Mouse (Mus musculus) liver, embryonic 12.5 days (tissue): Measurements from ENCODE around the gene Gpc3. TPM values are rescaled to one million over a fixed set of nuclear protein-coding genes. Genes with fewer than 3 reads are reported as not detected.

ENCODE experiments used
- ATAC-seq: fragments of 200-750 bp; cut with Nextera tagmentation; 2 replicates; pipeline ENCODE4 v1.8.0; 2017; ENCODE audit warnings: moderate number of reproducible peaks, mild to moderate bottlenecking, moderate library complexity
- H3K27ac ChIP-seq: fragments of 300-500 bp; sonication (generic); 2 replicates; pipeline ENCODE4 v1.5.1; 2016; ENCODE audit warnings: mild to moderate bottlenecking
- H3K27me3 ChIP-seq: fragments of 300-500 bp; sonication (generic); replicated peaks from 2 replicates; pipeline ENCODE4 v1.6.1; 2016; ENCODE audit warnings: mild to moderate bottlenecking, moderate library complexity
- H3K36me3 ChIP-seq: fragments of 300-500 bp; sonication (generic); 2 replicates; pipeline ENCODE4 v1.6.1; 2016; ENCODE audit warnings: mild to moderate bottlenecking, moderate library complexity
- H3K4me1 ChIP-seq: fragments of 300-500 bp; sonication (generic); 2 replicates; pipeline ENCODE4 v1.6.1; 2016
- H3K4me2 ChIP-seq: fragments of 300-500 bp; sonication (generic); 2 replicates; pipeline ENCODE4 v1.6.1; 2016; ENCODE audit warnings: mild to moderate bottlenecking, moderate library complexity
- H3K4me3 ChIP-seq: fragments of 300-500 bp; sonication (generic); 2 replicates; pipeline ENCODE4 v1.5.1; 2016; ENCODE audit warnings: mild to moderate bottlenecking, moderate library complexity
- H3K9ac ChIP-seq: fragments of 300-500 bp; sonication (generic); 2 replicates; pipeline ENCODE4 v1.6.1; 2016; ENCODE audit warnings: mild to moderate bottlenecking, moderate library complexity
- H3K9me3 ChIP-seq: fragments of 300-500 bp; sonication (generic); replicated peaks from 2 replicates; pipeline ENCODE4 v1.6.1; 2016; ENCODE audit warnings: mild to moderate bottlenecking, moderate library complexity
- WGBS: fragments of 180-500 bp; shearing (Covaris S2); methylation state at CpG from one replicate; pipeline ENCODE4 v1.1.7; 2016; ENCODE audit not compliant: insufficient replicate concordance; 5-methylcytosine and 5-hydroxymethylcytosine counted together
- polyA plus RNA-seq: library from polyadenylated mRNA; unstranded; fragments of >200 nt; fragmentation: Nextera tagmentation; extraction: Ambion mirVana; gene quantifications from 2 replicates; pipeline ENCODE4 v1.2.1, GENCODE M21; 2016

Gpc3 gene
- polyA plus RNA-seq, 1 experiment from 2014 or later: 278 TPM

DNA sequence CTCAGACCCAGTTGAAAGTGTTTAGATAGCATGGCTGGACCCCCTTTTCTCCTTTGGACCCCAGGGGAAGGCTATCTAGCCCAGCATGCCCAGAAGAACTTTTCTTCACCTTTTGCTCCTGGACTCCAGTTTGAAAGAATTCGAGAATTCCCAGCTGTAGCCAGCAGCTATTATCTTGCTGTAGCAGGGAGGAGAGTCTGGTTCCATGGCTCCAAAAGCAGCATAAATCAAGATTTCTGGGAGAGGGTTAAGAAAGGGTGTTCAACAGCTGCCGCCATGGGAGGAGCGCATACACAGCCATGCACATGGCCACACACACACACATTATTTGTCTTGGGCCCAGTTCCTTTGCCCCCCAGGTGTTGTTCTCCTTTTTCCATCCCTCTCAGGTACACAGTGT lies 4.1 kb upstream of the Gpc3 start:
- no peaks in the 10 kb centered on the region for H3K36me3 ChIP-seq
- H3K27me3 ChIP-seq: peaks cover 26% of the 10 kb centered on the region
- H3K27ac ChIP-seq: no peak overlapping the region
- H3K9me3 ChIP-seq: no peaks in the 10 kb centered on the region
- WGBS: 65% methylated on average over 3 of the region's 3 CpGs
- 0 out of 2 replicates have a peak, but pooled peaks cover 6% of the 10 kb centered on the region for H3K4me1 ChIP-seq
- H3K4me3 ChIP-seq: no peak overlapping the region
- H3K4me2 ChIP-seq: no peak overlapping the region
- no peak for ATAC-seq
- H3K9ac ChIP-seq: no peak overlapping the region

DNA sequence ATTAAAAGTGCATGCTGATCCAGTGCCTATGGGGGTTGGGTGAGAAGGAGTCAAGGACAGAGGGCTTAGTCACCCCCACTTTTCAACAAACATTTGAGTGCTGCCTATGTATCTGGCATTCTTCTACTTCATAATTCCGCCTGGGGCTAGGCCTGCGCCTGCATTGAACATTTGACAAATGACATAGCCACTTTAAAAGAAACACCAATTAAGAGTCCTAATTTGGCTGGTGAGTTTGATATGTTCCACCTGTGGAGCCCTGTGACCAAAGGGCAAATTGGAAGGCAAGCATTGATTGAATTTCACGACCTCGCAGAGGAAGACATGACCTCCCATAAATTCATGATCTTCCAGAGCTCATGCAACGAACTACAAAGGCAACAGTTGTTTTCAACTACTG lies 2.4 kb upstream of the Gpc3 start:
- peaks cover 40% of the 10 kb centered on the region for H3K27me3 ChIP-seq
- H3K36me3 ChIP-seq: no peaks in the 10 kb centered on the region
- H3K4me1 ChIP-seq: 0 out of 2 replicates have a peak, but pooled peaks cover 6% of the 10 kb centered on the region
- no peak overlapping the region for H3K4me2 ChIP-seq
- no peak overlapping the region for H3K4me3 ChIP-seq
- WGBS: 73% methylated on average over 5 of the region's 5 CpGs
- H3K9me3 ChIP-seq: no peaks in the 10 kb centered on the region
- H3K27ac ChIP-seq: no peak overlapping the region
- ATAC-seq: no peak
- no peak overlapping the region for H3K9ac ChIP-seq

DNA sequence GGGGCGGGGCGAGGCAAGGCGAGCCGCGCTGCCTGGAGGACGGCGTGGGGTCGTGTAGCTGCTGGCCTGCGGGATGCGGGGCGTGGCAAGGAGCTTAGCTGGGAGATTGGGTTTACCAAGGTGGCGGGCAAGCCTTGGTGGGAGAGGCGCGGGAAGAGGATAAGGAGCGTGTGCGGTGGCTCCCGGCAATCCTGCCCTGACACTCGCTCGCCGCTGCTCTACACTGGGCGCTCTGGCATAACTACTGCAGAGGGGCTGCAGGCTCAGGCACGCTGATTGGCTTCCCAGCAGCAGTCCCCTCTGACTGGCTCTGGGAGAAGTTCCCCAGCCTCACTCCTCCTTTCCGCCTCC lies 256 bp upstream of the Gpc3 start:
- Histone ChIP-seq H3K9ac (no peak overlapping the region), H3K9me3 (no peaks in the 10 kb centered on the region), H3K36me3 (no peaks in the 10 kb centered on the region), H3K4me3 (peak overlapping the region; percentile 51), H3K27ac (no peak overlapping the region), H3K4me2 (peak overlapping the region; percentile 58), H3K27me3 (peaks cover 44% of the 10 kb centered on the region), H3K4me1 (0 out of 2 replicates have a peak, but pooled peaks cover 6% of the 10 kb centered on the region)
- peak; percentile 83 for ATAC-seq
- 14% methylated on average over 18 of the region's 23 CpGs for WGBS

DNA sequence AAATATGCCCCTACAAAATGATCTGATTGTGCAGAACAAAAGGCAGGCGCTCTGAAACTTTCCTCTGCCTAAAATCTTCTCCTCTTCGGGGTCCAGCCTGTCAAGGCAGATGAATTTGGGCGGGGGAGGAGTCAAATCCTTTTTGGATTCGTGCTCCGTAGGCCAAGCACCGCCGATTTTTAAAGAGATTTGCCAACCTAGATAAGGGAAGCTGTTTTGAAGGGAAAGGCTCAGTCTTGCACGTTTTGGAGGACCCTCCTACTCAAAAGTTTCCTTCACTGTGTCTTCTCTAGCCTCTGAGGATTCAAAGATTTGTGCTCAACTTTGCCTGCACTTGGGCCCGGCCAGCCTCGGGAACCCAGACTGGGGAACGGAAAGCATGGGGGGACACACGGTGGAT lies 944 bp downstream of the Gpc3 start:
- H3K4me2 ChIP-seq: peak overlapping the region; percentile 58
- 0 out of 2 replicates have a peak, but pooled peaks cover 6% of the 10 kb centered on the region for H3K4me1 ChIP-seq
- 12% methylated on average over 12 of the region's 12 CpGs for WGBS
- H3K9me3 ChIP-seq: no peaks in the 10 kb centered on the region
- H3K9ac ChIP-seq: peak overlapping the region; percentile 57
- peak overlapping the region; percentile 48; the same call in 1 of the 2 replicates for H3K27ac ChIP-seq
- no peak for ATAC-seq
- peaks cover 38% of the 10 kb centered on the region for H3K27me3 ChIP-seq
- no peaks in the 10 kb centered on the region for H3K36me3 ChIP-seq
- peak overlapping the region; percentile 51 for H3K4me3 ChIP-seq

DNA sequence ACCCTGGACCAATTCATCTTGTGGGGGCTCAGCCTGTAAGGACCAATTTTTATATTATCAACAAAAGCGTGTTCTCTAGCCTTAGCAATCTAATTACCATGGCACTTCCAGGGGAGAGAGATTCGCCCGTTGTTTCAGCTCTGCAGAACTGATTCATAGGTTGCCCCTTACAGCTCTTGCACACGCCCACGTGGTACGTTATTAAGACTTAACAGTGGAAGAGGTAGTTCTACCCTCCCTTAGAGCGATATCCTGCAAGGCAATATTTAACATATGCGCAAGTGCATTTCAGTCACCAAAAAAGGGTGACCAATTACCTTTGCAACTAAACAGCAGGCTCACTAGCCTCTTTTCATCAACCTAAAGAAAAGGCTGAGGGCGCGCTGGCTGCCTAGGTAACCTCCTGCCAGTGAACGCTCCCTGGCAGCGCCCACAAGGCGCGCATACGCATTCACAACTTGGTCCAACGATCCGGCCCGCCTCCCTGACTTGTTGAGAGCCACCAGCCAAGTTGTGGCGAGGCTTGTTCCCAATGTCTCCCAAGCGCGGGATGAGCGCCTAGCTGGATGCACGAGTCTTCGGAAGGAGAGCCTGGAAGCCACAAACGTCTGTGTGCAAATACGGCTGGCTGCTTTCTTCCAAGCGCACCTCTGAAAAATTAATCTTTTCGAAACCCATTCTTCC lies 1.6 kb downstream of the Gpc3 start:
- H3K9me3 ChIP-seq: no peaks in the 10 kb centered on the region
- H3K4me3 ChIP-seq: peak overlapping the region; percentile 51
- WGBS: 23% methylated on average over 28 of the region's 28 CpGs
- H3K4me2 ChIP-seq: peak overlapping the region; percentile 58
- peak overlapping the region; percentile 57 for H3K9ac ChIP-seq
- H3K36me3 ChIP-seq: no peaks in the 10 kb centered on the region
- no peak for ATAC-seq
- 0 out of 2 replicates have a peak, but pooled peaks cover 6% of the 10 kb centered on the region for H3K4me1 ChIP-seq
- peaks cover 37% of the 10 kb centered on the region for H3K27me3 ChIP-seq
- H3K27ac ChIP-seq: no peak overlapping the region

DNA sequence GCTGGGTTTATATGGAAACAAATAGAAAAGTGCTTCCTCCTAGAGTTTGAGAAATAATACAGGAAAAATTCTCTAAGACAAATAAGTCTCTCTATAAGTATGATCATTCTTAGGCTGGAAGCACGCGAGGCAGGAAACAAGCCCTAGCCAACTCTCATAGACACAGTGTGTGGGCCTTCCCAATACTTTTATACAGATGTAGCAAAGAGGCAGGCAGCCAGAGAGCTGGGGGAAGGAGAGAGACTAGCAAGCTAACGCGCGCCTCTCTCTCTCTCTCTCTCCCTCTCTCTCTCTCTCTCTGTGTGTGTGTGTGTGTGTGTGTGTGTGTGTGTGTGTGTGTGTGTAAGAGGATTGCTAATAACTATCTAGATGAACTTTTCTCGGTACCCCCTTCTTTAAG lies 2.2 kb downstream of the Gpc3 start:
- Histone ChIP-seq H3K36me3 (no peaks in the 10 kb centered on the region), H3K27me3 (peaks cover 37% of the 10 kb centered on the region), H3K4me3 (peak overlapping the region; percentile 51), H3K4me1 (0 out of 2 replicates have a peak, but pooled peaks cover 6% of the 10 kb centered on the region), H3K9ac (no peak overlapping the region), H3K9me3 (no peaks in the 10 kb centered on the region), H3K27ac (no peak overlapping the region), H3K4me2 (peak overlapping the region; percentile 58)
- no peak for ATAC-seq
- 54% methylated on average over 3 of the region's 6 CpGs for WGBS

DNA sequence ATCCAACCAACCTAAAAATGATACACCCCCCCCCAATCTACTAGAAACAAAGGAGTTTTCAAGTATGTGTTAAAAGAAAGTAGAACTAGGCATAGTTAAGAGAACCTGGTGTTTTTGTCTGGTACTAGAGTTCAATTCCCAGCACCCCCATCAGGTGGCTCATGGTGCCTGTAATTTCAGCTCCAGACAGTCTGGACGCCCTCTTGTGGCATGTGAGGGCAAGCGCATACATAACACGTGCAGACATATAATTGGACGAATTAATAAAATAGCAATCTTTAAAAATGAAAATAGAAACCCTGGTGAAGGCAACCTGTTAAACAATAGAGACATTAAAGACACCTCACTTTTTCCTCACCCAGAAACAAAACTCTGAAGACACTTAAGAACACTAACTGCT lies 10.6 kb downstream of the Gpc3 start:
- H3K9me3 ChIP-seq: no peaks in the 10 kb centered on the region
- no peak overlapping the region for H3K27ac ChIP-seq
- no peak for ATAC-seq
- no peak overlapping the region for H3K4me2 ChIP-seq
- H3K4me3 ChIP-seq: no peak overlapping the region
- peaks cover 3% of the 10 kb centered on the region; the same call in 1 of the 2 replicates for H3K36me3 ChIP-seq
- 58% methylated on average over 4 of the region's 4 CpGs for WGBS
- no peaks in the 10 kb centered on the region for H3K4me1 ChIP-seq
- no peak overlapping the region for H3K9ac ChIP-seq
- no peaks in the 10 kb centered on the region for H3K27me3 ChIP-seq

DNA sequence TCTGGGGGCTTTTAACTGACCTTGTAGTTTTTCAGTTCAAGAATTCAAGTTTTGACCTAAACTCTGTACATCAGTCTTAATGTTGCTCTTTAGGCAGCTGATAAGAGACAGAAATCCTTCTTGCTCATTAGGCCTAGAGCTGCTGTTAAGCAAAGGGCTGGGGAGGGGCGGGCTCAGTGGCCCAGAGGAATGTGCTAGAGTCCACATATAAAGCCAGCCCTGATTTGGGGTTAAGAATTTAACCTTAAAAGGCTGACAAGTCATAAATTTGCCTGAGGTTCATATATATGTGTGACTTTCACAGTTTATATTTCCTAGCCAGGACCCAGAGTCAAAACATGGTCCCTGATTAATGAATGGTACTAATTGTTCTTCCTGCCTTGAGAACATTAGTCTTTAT lies 14.5 kb downstream of the Gpc3 start:
- ATAC-seq: no peak
- Histone ChIP-seq H3K4me1 (no peaks in the 10 kb centered on the region), H3K9me3 (no peaks in the 10 kb centered on the region), H3K4me3 (no peak overlapping the region), H3K27me3 (no peaks in the 10 kb centered on the region), H3K4me2 (no peak overlapping the region), H3K36me3 (peaks cover 1% of the 10 kb centered on the region; the same call in 1 of the 2 replicates), H3K27ac (no peak overlapping the region), H3K9ac (no peak overlapping the region)
- WGBS: 68% methylated on average over 1 of the region's 1 CpGs

DNA sequence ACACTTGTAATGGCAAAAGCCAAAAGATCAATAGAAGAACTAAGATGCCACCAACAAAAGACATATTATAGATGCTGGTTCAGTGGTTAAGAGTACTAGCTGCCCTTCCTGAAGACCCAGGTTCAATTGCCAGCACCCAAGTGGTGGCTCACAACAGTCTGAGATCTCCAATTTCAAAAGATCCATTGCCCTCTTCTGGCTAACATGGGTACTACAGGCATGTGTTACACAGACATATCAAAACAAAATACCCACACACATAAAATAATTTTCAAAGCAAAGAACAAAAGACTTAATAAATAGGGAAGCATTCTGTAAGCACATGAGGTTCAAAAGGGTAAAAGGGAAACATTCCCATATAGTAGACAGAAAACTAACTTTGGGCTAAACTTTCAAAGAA lies 26.1 kb downstream of the Gpc3 start:
- no peak for ATAC-seq
- H3K4me2 ChIP-seq: no peak overlapping the region
- H3K27me3 ChIP-seq: no peaks in the 10 kb centered on the region
- no peaks in the 10 kb centered on the region for H3K9me3 ChIP-seq
- no peak overlapping the region for H3K27ac ChIP-seq
- H3K4me1 ChIP-seq: no peaks in the 10 kb centered on the region
- H3K4me3 ChIP-seq: no peak overlapping the region
- H3K9ac ChIP-seq: no peak overlapping the region
- H3K36me3 ChIP-seq: no peaks in the 10 kb centered on the region

DNA sequence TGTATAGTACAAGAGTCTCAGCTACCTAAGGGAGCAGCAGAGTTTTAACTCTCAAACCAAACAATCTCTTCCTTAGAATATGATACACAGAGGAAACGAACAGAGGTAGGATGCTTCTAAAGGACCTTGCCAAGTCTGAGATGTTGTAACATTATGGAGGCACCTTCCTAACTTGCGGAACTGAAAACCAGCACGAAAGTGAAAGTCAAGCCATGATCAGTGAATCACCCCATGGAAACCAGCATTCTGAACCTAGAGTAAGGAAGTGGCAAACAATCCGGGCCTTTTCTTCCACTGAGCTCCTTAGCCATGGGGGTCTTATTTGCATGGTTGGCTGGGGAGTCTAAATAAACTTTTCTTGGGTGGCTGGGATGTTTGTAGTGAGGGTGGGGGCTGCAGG lies 53.8 kb downstream of the Gpc3 start:
- H3K4me2 ChIP-seq: no peak overlapping the region
- WGBS: 71% methylated on average over 4 of the region's 4 CpGs
- no peaks in the 10 kb centered on the region for H3K9me3 ChIP-seq
- H3K9ac ChIP-seq: no peak overlapping the region
- H3K27me3 ChIP-seq: no peaks in the 10 kb centered on the region
- no peak for ATAC-seq
- H3K27ac ChIP-seq: no peak overlapping the region
- H3K4me1 ChIP-seq: no peaks in the 10 kb centered on the region
- H3K4me3 ChIP-seq: no peak overlapping the region
- no peaks in the 10 kb centered on the region for H3K36me3 ChIP-seq

DNA sequence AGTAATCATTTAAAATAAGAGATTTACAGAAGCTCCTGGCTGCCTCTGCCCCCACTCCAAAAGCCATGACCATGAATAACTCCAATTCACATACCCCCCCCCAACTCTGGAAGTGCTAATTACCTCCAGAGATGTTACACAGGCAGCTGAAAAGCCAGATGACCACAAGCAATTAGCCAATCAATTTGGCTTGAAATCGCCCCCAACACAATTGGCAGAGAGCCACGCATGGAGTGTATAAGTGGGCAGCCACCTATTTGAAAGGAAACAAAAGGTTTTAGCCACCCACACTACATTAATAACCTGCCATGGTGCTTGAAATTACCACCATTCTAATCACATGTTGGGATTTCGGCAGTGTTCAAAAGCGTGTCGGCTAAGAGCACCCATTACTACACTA lies 55.2 kb downstream of the Gpc3 start:
- no peaks in the 10 kb centered on the region for H3K36me3 ChIP-seq
- H3K9ac ChIP-seq: no peak overlapping the region
- ATAC-seq: no peak
- no peak overlapping the region for H3K27ac ChIP-seq
- H3K4me3 ChIP-seq: no peak overlapping the region
- no peaks in the 10 kb centered on the region for H3K27me3 ChIP-seq
- no peaks in the 10 kb centered on the region for H3K9me3 ChIP-seq
- no peak overlapping the region for H3K4me2 ChIP-seq
- WGBS: 86% methylated on average over 5 of the region's 5 CpGs
- no peaks in the 10 kb centered on the region for H3K4me1 ChIP-seq

DNA sequence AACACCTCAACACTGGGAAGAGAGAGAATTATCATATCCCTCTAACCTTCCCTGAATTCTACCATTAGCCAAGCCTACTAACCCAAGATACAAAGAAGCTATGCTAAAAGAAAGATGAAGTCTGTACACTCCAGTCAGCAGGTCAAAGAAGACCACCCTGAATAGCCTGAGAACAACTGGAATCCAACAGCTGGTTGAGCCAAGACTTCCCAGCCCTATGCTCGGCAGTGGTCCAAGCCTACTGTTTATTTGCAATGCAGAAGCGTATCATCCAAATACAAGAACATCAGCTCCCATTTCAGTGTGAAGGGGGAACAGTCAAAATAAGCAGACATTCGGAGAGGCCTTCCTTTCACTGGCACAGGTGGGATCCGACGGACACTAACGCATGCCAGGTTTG lies 56.3 kb downstream of the Gpc3 start:
- Histone ChIP-seq H3K27ac (no peak overlapping the region), H3K4me1 (no peaks in the 10 kb centered on the region), H3K27me3 (no peaks in the 10 kb centered on the region), H3K4me2 (no peak overlapping the region), H3K9ac (no peak overlapping the region), H3K9me3 (no peaks in the 10 kb centered on the region), H3K36me3 (no peaks in the 10 kb centered on the region), H3K4me3 (no peak overlapping the region)
- no peak for ATAC-seq
- WGBS: 81% methylated on average over 6 of the region's 6 CpGs

DNA sequence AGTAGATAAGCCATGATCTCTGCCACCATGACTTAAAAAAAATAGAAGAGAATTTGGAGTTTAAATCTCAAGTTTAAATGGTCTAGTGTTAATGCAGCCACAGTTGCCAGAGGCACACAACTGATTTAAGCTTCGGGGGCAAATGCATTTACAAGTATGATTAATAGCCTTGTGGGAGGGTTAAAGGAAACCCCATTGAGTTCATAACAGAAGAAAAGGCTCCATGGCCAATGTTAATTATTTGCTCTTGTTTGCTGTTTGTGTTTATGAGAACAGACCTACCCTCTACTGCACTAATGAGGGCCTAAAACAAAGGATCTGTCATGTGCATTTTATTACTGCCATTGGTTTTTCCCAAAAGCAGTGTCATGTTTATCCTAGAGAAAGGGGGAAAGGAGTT lies 62.5 kb downstream of the Gpc3 start:
- Histone ChIP-seq H3K4me3 (no peak overlapping the region), H3K27ac (no peak overlapping the region), H3K4me1 (no peaks in the 10 kb centered on the region), H3K9ac (no peak overlapping the region), H3K27me3 (no peaks in the 10 kb centered on the region), H3K9me3 (no peaks in the 10 kb centered on the region), H3K36me3 (no peaks in the 10 kb centered on the region), H3K4me2 (no peak overlapping the region)
- 64% methylated on average over 1 of the region's 1 CpGs for WGBS
- ATAC-seq: no peak
